Mouse (Mus musculus) heart, postnatal 4 days (tissue): Measurements from ENCODE around the gene Ccdc142. TPM values are rescaled to one million over a fixed set of nuclear protein-coding genes. Genes with fewer than 3 reads are reported as not detected.

Experiments
- DNase-seq: peaks from one replicate; pipeline ENCODE4 v3.0.0; 2021
- total RNA-seq, 2 experiments: library from RNA; stranded (reverse); gene quantifications; 2 replicates each; pipeline ENCODE4 v1.2.3; 2021

The Ccdc142 gene
- total RNA-seq = 1 to 10 TPM; 2.4 to 3.0 TPM

DNA sequence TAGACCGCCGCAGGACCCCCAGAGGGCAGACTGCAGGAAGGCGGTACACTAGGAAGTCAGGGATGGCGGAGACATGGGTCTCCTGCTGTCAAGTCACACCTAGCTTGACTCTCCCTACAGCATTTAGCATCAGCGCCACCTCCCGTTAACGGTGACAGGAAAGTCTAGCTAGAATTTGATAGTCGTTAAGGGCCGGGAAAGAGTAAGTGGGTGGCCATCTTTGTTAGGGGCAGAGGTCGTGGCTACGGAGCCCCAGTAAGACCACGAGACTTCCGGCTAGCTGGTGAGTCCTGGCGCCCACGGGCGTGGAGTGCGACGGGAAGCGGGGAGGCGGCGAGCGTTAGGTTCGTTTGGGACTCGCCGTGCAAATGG, at the start of gene Ccdc142, which contains the start of gene Gm42688:
Gene Ccdc142, plus strand, starts transcription at position 286 of the 372 bp plus-strand sequence.
Gene Gm42688, plus strand, starts transcription at position 302 of the 372 bp plus-strand sequence.
- DNase-seq = peak; percentile 90

GRCm38 (mm10) chr6:83053136-83053960, 48.1 kb upstream of the Ccdc142 start:
- DNase-seq = no peak

- peak; percentile 95 for DNase-seq
Observed at GRCm38 (mm10) chr6:83054074-83054851, 47.1 kb upstream of the Ccdc142 start, which contains the start of gene Aup1. TSS of gene Aup1 (plus strand) at chr6:83054521.

DNA sequence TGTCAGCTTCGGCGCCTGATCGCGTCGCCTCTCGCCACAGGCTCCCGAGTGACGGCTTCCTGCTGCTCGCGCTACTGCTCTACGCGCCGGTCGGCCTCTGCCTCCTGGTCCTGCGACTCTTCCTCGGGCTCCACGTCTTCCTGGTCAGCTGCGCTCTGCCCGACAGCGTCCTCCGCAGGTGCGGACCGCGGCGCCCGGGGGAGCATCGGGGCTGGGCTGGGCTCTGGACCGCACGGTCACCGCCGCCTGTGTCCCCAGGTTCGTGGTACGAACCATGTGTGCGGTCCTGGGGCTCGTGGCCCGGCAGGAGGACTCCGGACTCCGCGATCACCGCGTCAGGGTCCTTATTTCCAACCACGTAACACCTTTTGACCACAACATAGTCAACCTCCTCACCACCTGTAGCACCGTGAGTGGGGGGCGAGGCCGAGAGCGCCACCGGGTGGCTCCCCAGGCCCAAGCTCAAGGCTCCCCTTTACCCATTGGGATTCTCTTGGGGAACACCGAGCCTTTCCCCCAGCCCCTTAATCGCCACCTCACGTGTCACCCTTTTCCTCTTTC, 46.5 kb upstream of the Ccdc142 start, which contains the start of gene Htra2:
Gene Htra2, minus strand, starts transcription at position 403 of the 561 bp plus-strand sequence.
- peak; percentile 49 for DNase-seq

GRCm38 (mm10) chr6:83057790-83058189, 43.6 kb upstream of the Ccdc142 start, which contains the start of gene Dqx1:
TSS of gene Dqx1 (plus strand) at chr6:83057844.
- DNase-seq = no peak

- DNase-seq = no peak
Observed at GRCm38 (mm10) chr6:83058725-83059124, 42.7 kb upstream of the Ccdc142 start.

GRCm38 (mm10) chr6:83065995-83066394, 35.4 kb upstream of the Ccdc142 start:
- no peak for DNase-seq

GRCm38 (mm10) chr6:83066441-83066840, 35.0 kb upstream of the Ccdc142 start:
- no peak for DNase-seq

DNA sequence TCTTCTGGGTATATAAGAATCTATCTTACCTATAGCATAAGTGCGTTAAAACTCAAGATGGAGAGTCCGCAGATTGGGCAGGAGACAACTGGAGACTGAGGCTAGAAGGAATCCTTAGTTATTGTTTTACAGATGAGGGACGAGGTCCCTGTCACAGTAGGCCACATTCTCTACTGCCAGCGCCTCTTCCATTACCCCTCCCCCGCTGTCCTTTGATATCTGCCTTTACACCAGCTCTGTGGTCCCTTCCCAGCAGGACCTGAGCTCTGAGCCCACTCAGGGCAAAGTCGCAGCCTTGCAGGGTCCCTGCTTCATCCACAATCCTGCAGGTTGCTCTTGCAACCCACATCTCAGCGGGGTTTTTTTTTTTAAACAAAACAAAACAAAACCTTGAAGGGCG, 33.2 kb upstream of the Ccdc142 start:
- no peak for DNase-seq

- DNase-seq = no peak
Observed at GRCm38 (mm10) chr6:83068706-83069487, 32.5 kb upstream of the Ccdc142 start.

- DNase-seq = no peak
Observed at GRCm38 (mm10) chr6:83069488-83070246, 31.7 kb upstream of the Ccdc142 start.

DNA sequence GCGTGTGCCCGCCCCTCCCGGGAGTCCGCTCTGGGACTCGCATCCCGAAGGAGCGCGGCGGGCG, 31.3 kb upstream of the Ccdc142 start, which contains the start of gene Tlx2:
Gene Tlx2, minus strand, starts transcription at position 47 of the 64 bp plus-strand sequence.
- no peak for DNase-seq

GRCm38 (mm10) chr6:83070311-83071219, 30.8 kb upstream of the Ccdc142 start:
- DNase-seq = peak; percentile 26

GRCm38 (mm10) chr6:83071220-83071619, 30.2 kb upstream of the Ccdc142 start:
- DNase-seq = no peak

GRCm38 (mm10) chr6:83074979-83075378, 26.4 kb upstream of the Ccdc142 start:
- no peak for DNase-seq

DNA sequence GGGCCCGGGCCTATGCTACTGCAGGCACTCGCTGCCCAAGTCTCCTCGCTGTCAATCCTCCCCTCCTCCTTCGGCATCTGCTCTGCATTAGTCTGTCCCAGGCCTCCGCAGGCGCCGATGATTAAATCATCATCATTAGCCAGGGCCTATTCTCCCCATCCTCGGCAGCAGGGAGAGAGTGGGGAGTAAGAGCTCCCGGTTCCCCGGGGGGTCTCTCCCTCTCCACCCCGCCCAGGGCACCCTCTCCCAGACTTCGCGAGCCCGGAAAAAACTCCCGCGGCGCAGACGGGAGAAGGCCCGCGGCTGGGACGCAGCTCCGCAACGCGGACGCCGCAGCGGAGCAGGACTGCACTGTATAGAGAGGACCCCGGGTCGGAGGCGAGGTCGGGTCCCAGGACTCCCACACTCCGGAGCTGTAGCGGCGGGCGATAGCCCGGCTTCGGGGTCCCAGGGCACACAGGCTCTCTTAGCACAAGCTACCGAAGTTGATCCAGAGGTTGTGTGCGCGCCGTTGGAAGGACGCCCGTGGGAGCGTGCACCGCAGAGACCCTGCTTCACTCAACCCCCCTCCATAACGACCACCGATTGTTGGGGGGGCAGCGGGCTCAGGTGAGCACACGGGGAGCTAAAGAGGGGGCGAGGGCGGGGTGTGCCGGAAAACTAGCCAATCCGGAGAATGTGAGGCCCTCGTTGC, 23.6 kb upstream of the Ccdc142 start, which contains the start of gene Pcgf1:
Gene Pcgf1, plus strand, starts transcription at position 240 of the 694 bp plus-strand sequence.
- no peak for DNase-seq

DNA sequence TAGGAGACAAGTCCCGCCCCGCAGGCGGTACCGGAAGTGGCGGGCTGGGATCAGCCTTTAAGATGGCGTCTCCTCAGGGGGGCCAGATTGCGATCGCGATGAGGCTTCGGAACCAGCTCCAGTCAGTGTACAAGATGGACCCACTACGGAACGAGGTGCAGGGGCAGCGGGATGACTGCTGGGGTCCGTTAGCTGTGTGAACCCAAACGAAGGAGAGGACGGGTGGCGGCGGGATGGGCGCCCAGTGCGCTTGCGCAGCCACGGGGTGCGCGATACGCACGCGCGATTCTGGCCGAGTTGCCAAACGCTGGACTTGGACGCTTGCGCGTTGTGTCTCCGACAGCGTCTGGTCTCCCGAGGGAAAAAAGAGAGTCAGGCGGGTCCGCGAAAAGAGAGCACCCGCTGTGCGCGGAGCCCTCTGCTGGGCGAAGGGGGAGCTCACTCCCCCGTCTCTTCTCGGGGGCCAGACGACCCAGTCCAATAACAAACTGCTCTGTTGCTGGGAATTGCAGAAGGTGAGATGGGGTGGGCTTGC, 23.0 kb upstream of the Ccdc142 start:
- DNase-seq = peak; percentile 100

DNA sequence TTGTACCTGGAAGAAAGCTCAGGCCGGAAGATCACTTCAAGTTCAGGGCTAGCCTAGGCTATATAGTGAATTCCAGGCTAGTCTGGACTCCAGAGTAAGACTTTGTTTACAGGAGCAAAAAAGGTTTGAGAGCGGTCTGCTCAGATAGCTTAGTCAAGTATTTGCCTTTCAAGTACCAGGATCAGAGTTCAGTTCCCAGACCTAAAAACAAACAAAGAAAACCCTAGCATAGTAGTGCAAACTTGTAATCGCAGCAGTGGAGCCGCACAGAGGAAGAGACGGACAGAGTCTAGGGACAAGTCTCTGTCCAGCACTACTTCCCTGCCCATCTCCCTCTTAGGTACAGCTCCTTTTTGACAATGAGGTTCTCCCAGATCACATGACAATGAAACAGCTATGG, 21.2 kb upstream of the Ccdc142 start:
- no peak for DNase-seq

DNA sequence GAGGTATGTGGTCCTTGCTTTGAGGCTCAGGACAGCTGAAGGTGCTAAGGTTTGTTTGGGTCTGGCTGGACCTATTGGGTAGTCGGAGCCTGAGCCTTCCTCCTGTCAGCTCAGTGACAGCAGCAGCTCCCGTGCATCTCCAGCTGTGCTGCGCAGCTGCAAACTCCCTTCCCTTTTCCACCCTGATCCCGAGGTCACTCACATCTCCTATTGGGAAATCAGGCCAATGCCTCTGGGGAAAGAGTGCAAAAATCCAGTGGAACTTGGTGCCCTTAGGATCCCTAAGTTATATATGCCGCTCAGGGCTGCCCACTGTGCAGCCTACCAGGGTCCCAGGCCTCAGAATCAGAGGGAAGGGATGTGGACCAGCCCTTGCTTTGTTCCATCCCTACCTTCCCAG, 17.9 kb upstream of the Ccdc142 start:
- no peak for DNase-seq

- no peak for DNase-seq
Observed at GRCm38 (mm10) chr6:83084477-83084876, 16.9 kb upstream of the Ccdc142 start.
